Mouse (Mus musculus): ENCODE results near the gene Trim41. TPM values are rescaled to one million over a fixed set of nuclear protein-coding genes. Genes with fewer than 3 reads are reported as not detected.
"Not testable (repeated sequence)": the region's sequence is repeated elsewhere in the genome, so short reads cannot be mapped to it uniquely, and the experiment has no call there.

Trim41 gene
- total and polyA plus RNA-seq, 2 experiments = 11.4 to 18.2 TPM

- Histone ChIP-seq H3K36me3 (ENCODE audit: control insufficient read depth, insufficient read depth, low read length) (no peaks in the 10 kb centered on the region), H3K27me3 (ENCODE audit: control insufficient read depth, insufficient read depth, low read length) (no peaks in the 10 kb centered on the region), H3K27ac (replicated peaks; ENCODE audit: insufficient read depth, low read depth, low read length) (no peak overlapping the region), H3K79me2 (ENCODE audit: control insufficient read depth, insufficient read depth, low read length) (peaks cover 9% of the 10 kb centered on the region; the same call in 1 of the 2 replicates), H3K4me1 (ENCODE audit: control insufficient read depth, insufficient read depth, low read length) (peaks cover 10% of the 10 kb centered on the region), H3K9ac (ENCODE audit: low read depth, low read length) (no peak overlapping the region), H3K4me3 (ENCODE audit: insufficient read depth, low read depth, low read length) (no peak overlapping the region)
- 86% methylated on average over 4 of the region's 4 CpGs for WGBS
- TF ChIP-seq CTCF (IDR thresholded peaks at IDR 0.05; ENCODE audit: low read depth, low read length) = no peak
- TF ChIP-seq POLR2A (IDR thresholded peaks at IDR 0.05; ENCODE audit: extremely low read depth, insufficient read depth, low read length) = no peak
- no peak for DNase-seq (ENCODE audit: extremely low read depth, low read depth, low spot score)
Observed at GRCm38 (mm10) chr11:48796290-48796689, 20.9 kb downstream of the Trim41 start.

GRCm38 (mm10) chr11:48795221-48795620 lies 21.9 kb downstream of the Trim41 start:
- no peak for DNase-seq (ENCODE audit: extremely low read depth, low read depth, low spot score)
- Histone ChIP-seq H3K79me2 (ENCODE audit: control insufficient read depth, insufficient read depth, low read length) (no peaks in the 10 kb centered on the region; the same call in 1 of the 2 replicates), H3K4me3 (ENCODE audit: insufficient read depth, low read depth, low read length) (no peak overlapping the region), H3K36me3 (ENCODE audit: control insufficient read depth, insufficient read depth, low read length) (no peaks in the 10 kb centered on the region), H3K9ac (ENCODE audit: low read depth, low read length) (no peak overlapping the region), H3K27ac (replicated peaks; ENCODE audit: insufficient read depth, low read depth, low read length) (no peak overlapping the region), H3K27me3 (ENCODE audit: control insufficient read depth, insufficient read depth, low read length) (no peaks in the 10 kb centered on the region), H3K4me1 (ENCODE audit: control insufficient read depth, insufficient read depth, low read length) (peaks cover 10% of the 10 kb centered on the region)
- no peak for TF ChIP-seq CTCF (IDR thresholded peaks at IDR 0.05; ENCODE audit: low read depth, low read length)
- no peak for TF ChIP-seq POLR2A (IDR thresholded peaks at IDR 0.05; ENCODE audit: extremely low read depth, insufficient read depth, low read length)
- WGBS = 96% methylated on average over 7 of the region's 7 CpGs

- DNase-seq (ENCODE audit: extremely low read depth, low read depth, low spot score) = no peak
- H3K27ac ChIP-seq (replicated peaks; ENCODE audit: insufficient read depth, low read depth, low read length) = no peak overlapping the region
- H3K79me2 ChIP-seq (ENCODE audit: control insufficient read depth, insufficient read depth, low read length) = no peaks in the 10 kb centered on the region
- H3K9ac ChIP-seq (ENCODE audit: low read depth, low read length) = no peak overlapping the region
- no peaks in the 10 kb centered on the region for H3K27me3 ChIP-seq (ENCODE audit: control insufficient read depth, insufficient read depth, low read length)
- WGBS = 98% methylated on average over 3 of the region's 3 CpGs
- TF ChIP-seq CTCF (IDR thresholded peaks at IDR 0.05; ENCODE audit: low read depth, low read length) (no peak), POLR2A (IDR thresholded peaks at IDR 0.05; ENCODE audit: extremely low read depth, insufficient read depth, low read length) (no peak)
- H3K4me3 ChIP-seq (ENCODE audit: insufficient read depth, low read depth, low read length) = no peak overlapping the region
- H3K4me1 ChIP-seq (ENCODE audit: control insufficient read depth, insufficient read depth, low read length) = peaks cover 6% of the 10 kb centered on the region; the same call in 1 of the 2 replicates
- H3K36me3 ChIP-seq (ENCODE audit: control insufficient read depth, insufficient read depth, low read length) = no peaks in the 10 kb centered on the region
Observed at GRCm38 (mm10) chr11:48793184-48793583, 24.0 kb downstream of the Trim41 start.

GRCm38 (mm10) chr11:48791894-48792293 lies 25.3 kb downstream of the Trim41 start:
- not testable (repeated sequence) for H3K4me1 ChIP-seq (ENCODE audit: control insufficient read depth, insufficient read depth, low read length); H3K9ac ChIP-seq (ENCODE audit: low read depth, low read length); H3K79me2 ChIP-seq (ENCODE audit: control insufficient read depth, insufficient read depth, low read length); H3K4me3 ChIP-seq (ENCODE audit: insufficient read depth, low read depth, low read length); DNase-seq (ENCODE audit: extremely low read depth, low read depth, low spot score); H3K36me3 ChIP-seq (ENCODE audit: control insufficient read depth, insufficient read depth, low read length); H3K27ac ChIP-seq (replicated peaks; ENCODE audit: insufficient read depth, low read depth, low read length); H3K27me3 ChIP-seq (ENCODE audit: control insufficient read depth, insufficient read depth, low read length)
- 88% methylated on average over 9 of the region's 9 CpGs for WGBS

- TF ChIP-seq POLR2A (IDR thresholded peaks at IDR 0.05; ENCODE audit: extremely low read depth, insufficient read depth, low read length) = no peak
- Histone ChIP-seq H3K27me3 (ENCODE audit: control insufficient read depth, insufficient read depth, low read length) (no peaks in the 10 kb centered on the region), H3K36me3 (ENCODE audit: control insufficient read depth, insufficient read depth, low read length) (no peaks in the 10 kb centered on the region), H3K79me2 (ENCODE audit: control insufficient read depth, insufficient read depth, low read length) (no peaks in the 10 kb centered on the region), H3K27ac (replicated peaks; ENCODE audit: insufficient read depth, low read depth, low read length) (no peak overlapping the region), H3K4me1 (ENCODE audit: control insufficient read depth, insufficient read depth, low read length) (peaks cover 6% of the 10 kb centered on the region; the same call in 1 of the 2 replicates), H3K4me3 (ENCODE audit: insufficient read depth, low read depth, low read length) (no peak overlapping the region), H3K9ac (ENCODE audit: low read depth, low read length) (peak overlapping the region; percentile 27; the same call in 1 of the 2 replicates)
- peak; percentile 66 for DNase-seq (ENCODE audit: extremely low read depth, low read depth, low spot score)
- 21% methylated on average over 8 of the region's 8 CpGs for WGBS
Observed at GRCm38 (mm10) chr11:48790946-48791345, 26.2 kb downstream of the Trim41 start.

GRCm38 (mm10) chr11:48789973-48790823 lies 27.0 kb downstream of the Trim41 start:
- Histone ChIP-seq H3K4me1 (ENCODE audit: control insufficient read depth, insufficient read depth, low read length) (peaks cover 6% of the 10 kb centered on the region; the same call in 1 of the 2 replicates), H3K4me3 (ENCODE audit: insufficient read depth, low read depth, low read length) (peak overlapping the region; percentile 24; the same call in 1 of the 2 replicates), H3K27ac (replicated peaks; ENCODE audit: insufficient read depth, low read depth, low read length) (no peak overlapping the region), H3K27me3 (ENCODE audit: control insufficient read depth, insufficient read depth, low read length) (no peaks in the 10 kb centered on the region), H3K36me3 (ENCODE audit: control insufficient read depth, insufficient read depth, low read length) (no peaks in the 10 kb centered on the region), H3K9ac (ENCODE audit: low read depth, low read length) (0 out of 2 replicates have a peak overlapping the region, but pooled peaks have one; percentile 4), H3K79me2 (ENCODE audit: control insufficient read depth, insufficient read depth, low read length) (no peaks in the 10 kb centered on the region)
- peak; percentile 93 for TF ChIP-seq CTCF (IDR thresholded peaks at IDR 0.05; ENCODE audit: low read depth, low read length)
- TF ChIP-seq POLR2A (IDR thresholded peaks at IDR 0.05; ENCODE audit: extremely low read depth, insufficient read depth, low read length) = no peak
- peak; percentile 58 for DNase-seq (ENCODE audit: extremely low read depth, low read depth, low spot score)
- WGBS = 19% methylated on average over 20 of the region's 20 CpGs

Data from liver, adult 2 months (tissue).